ENCODE assay signal across 11 mouse cellular contexts in genomic region chr9:44398551-44398950, GRCm38 (mm10). TPM values are rescaled to one million over a fixed set of nuclear protein-coding genes. Genes with fewer than 3 reads are reported as not detected.
DNase-seq lines count a peak whose midpoint lies in the region; ATAC-seq and TF ChIP-seq lines count a peak whose summit lies in the region.
"Had no signal": no experiment of that assay in that cellular context is flagged by ENCODE, and none has a peak within 500 bp of the region (broad histone marks: within the 10 kb centered on the region; RNA-seq: fewer than 3 reads in every experiment).

No protein-coding gene starts in this region.

- no peak for ATAC-seq in kidney, embryonic 15.5 days (replicated peaks; ENCODE audit: low FRiP score)
- no peak for ATAC-seq in embryonic facial prominence, embryonic 14.5 days (ENCODE audit: low read depth)
- no peak for ATAC-seq in hindbrain, postnatal 0 days
- no peak for ATAC-seq in neural tube, embryonic 12.5 days (ENCODE audit: low FRiP score, low read depth)

- H3K36me3 ChIP-seq in kidney, embryonic 15.5 days = peaks cover 45% of the 10 kb centered on the region
- peaks cover 39% of the 10 kb centered on the region for H3K36me3 ChIP-seq in embryonic facial prominence, embryonic 14.5 days (ENCODE audit: control insufficient read depth, insufficient read depth, low read length)
- peaks cover 31% of the 10 kb centered on the region for H3K36me3 ChIP-seq in hindbrain, postnatal 0 days (ENCODE audit: insufficient read depth, low read length)
- peaks cover 50% of the 10 kb centered on the region for H3K36me3 ChIP-seq in neural tube, embryonic 12.5 days

- DNase-seq in kidney, postnatal 10 days = no peak
- DNase-seq in embryonic facial prominence, embryonic 14.5 days (ENCODE audit: low spot score) = no peak
- DNase-seq in hindbrain, postnatal 0 days (ENCODE audit: low spot score) = no peak
- DNase-seq in retina, postnatal 1 day = no peak
- no peak for DNase-seq in right cerebral cortex, postnatal 25 days
- no peak for DNase-seq in MN1 (ENCODE audit: low spot score)
- DNase-seq: cerebellum, postnatal 10 days; left cerebral cortex, postnatal 4 days; right cerebral cortex, postnatal 4 days had no signal

- H3K4me1 ChIP-seq in kidney, embryonic 15.5 days = peaks cover 34% of the 10 kb centered on the region
- H3K4me1 ChIP-seq in embryonic facial prominence, embryonic 14.5 days (ENCODE audit: control insufficient read depth, insufficient read depth, low read length) = peaks cover 11% of the 10 kb centered on the region; the same call in 1 of the 2 replicates
- no peaks in the 10 kb centered on the region for H3K4me1 ChIP-seq in hindbrain, postnatal 0 days (ENCODE audit: insufficient read depth, low read length)
- peaks cover 22% of the 10 kb centered on the region for H3K4me1 ChIP-seq in neural tube, embryonic 12.5 days

- peak overlapping the region; percentile 93 for H3K27ac ChIP-seq in kidney, embryonic 15.5 days
- H3K27ac ChIP-seq in embryonic facial prominence, embryonic 14.5 days (replicated peaks; ENCODE audit: low read depth, low read length) = no peak overlapping the region
- H3K27ac ChIP-seq in hindbrain, postnatal 0 days = peak overlapping the region; percentile 85; the same call in 1 of the 2 replicates
- H3K27ac ChIP-seq in neural tube, embryonic 12.5 days = peak overlapping the region; percentile 59; the same call in 1 of the 2 replicates

- H3K4me2 ChIP-seq in kidney, embryonic 15.5 days = peak overlapping the region; percentile 94
- H3K4me2 ChIP-seq in embryonic facial prominence, embryonic 14.5 days (ENCODE audit: low read depth, low read length) = peak overlapping the region; percentile 96; the same call in 1 of the 2 replicates
- H3K4me2 ChIP-seq in hindbrain, postnatal 0 days (ENCODE audit: low read depth, low read length) = peak overlapping the region; percentile 95
- H3K4me2 ChIP-seq in neural tube, embryonic 12.5 days (replicated peaks) = peak overlapping the region; percentile 95

- peak overlapping the region; percentile 70 for H3K4me3 ChIP-seq in kidney, embryonic 15.5 days (replicated peaks)
- H3K4me3 ChIP-seq in embryonic facial prominence, embryonic 14.5 days (ENCODE audit: low read depth, low read length) = no peak overlapping the region
- no peak overlapping the region for H3K4me3 ChIP-seq in hindbrain, postnatal 0 days (ENCODE audit: low read length)
- H3K4me3 ChIP-seq in neural tube, embryonic 12.5 days = peak overlapping the region; percentile 70

- H3K9ac ChIP-seq in kidney, embryonic 15.5 days = peak overlapping the region; percentile 24; the same call in 1 of the 2 replicates
- peak overlapping the region; percentile 75; the same call in 1 of the 2 replicates for H3K9ac ChIP-seq in embryonic facial prominence, embryonic 14.5 days (ENCODE audit: low read depth, low read length)
- no peak overlapping the region for H3K9ac ChIP-seq in hindbrain, postnatal 0 days (replicated peaks; ENCODE audit: low read length)
- H3K9ac ChIP-seq in neural tube, embryonic 12.5 days = peak overlapping the region; percentile 83

- WGBS in kidney, embryonic 15.5 days = 71% methylated on average over 9 of the region's 9 CpGs
- 83% methylated on average over 9 of the region's 9 CpGs for WGBS in embryonic facial prominence, embryonic 14.5 days
- WGBS in hindbrain, postnatal 0 days = 80% methylated on average over 9 of the region's 9 CpGs
- 81% methylated on average over 9 of the region's 9 CpGs for WGBS in neural tube, embryonic 12.5 days

- TF ChIP-seq CTCF in hindbrain, postnatal 0 days (IDR thresholded peaks at IDR 0.05; ENCODE audit: low read depth) = no peak

- no peaks in the 10 kb centered on the region for H3K9me3 ChIP-seq in kidney, embryonic 15.5 days (replicated peaks)
- no peaks in the 10 kb centered on the region for H3K9me3 ChIP-seq in embryonic facial prominence, embryonic 14.5 days (ENCODE audit: control insufficient read depth, low read length)
- no peaks in the 10 kb centered on the region for H3K9me3 ChIP-seq in hindbrain, postnatal 0 days (ENCODE audit: low read length)
- H3K9me3 ChIP-seq in neural tube, embryonic 12.5 days = no peaks in the 10 kb centered on the region

- no peaks in the 10 kb centered on the region for H3K27me3 ChIP-seq in kidney, embryonic 15.5 days
- no peaks in the 10 kb centered on the region for H3K27me3 ChIP-seq in embryonic facial prominence, embryonic 14.5 days (replicated peaks; ENCODE audit: control insufficient read depth, insufficient read depth, low read length)
- no peaks in the 10 kb centered on the region for H3K27me3 ChIP-seq in hindbrain, postnatal 0 days (ENCODE audit: insufficient read depth, low read length)
- no peaks in the 10 kb centered on the region for H3K27me3 ChIP-seq in neural tube, embryonic 12.5 days (replicated peaks)

RNA-seq across cellular contexts. Expression of gene Slc37a4, which starts 1.9 kb away (rescaled TPM):
- polyA plus RNA-seq in kidney, embryonic 15.5 days (2015; fragmentation: Nextera tagmentation; extraction: Ambion mirVana) = 47.5 and 48.4 TPM in 2 replicates
- 19.0 and 20.1 TPM in 2 replicates for polyA plus RNA-seq in embryonic facial prominence, embryonic 14.5 days (2014; fragmentation: Nextera tagmentation; extraction: Ambion mirVana)
- total RNA-seq in hindbrain, postnatal 0 days (2014; rRNA removed) = 72.7 and 93.9 TPM in 2 replicates
- polyA plus RNA-seq in hindbrain, postnatal 0 days (2015; fragmentation: Nextera tagmentation; extraction: Ambion mirVana) = 40.2 and 40.3 TPM in 2 replicates
- polyA plus RNA-seq in neural tube, embryonic 12.5 days (2016; fragmentation: Nextera tagmentation; extraction: Ambion mirVana) = 44.1 and 45.5 TPM in 2 replicates

RNA-seq across cellular contexts. Expression of gene Rps25, which starts 8.4 kb away (rescaled TPM):
- polyA plus RNA-seq in kidney, embryonic 15.5 days (2015; fragmentation: Nextera tagmentation; extraction: Ambion mirVana) = 1,882 and 2,019 TPM in 2 replicates
- 2,445 and 2,627 TPM in 2 replicates for polyA plus RNA-seq in embryonic facial prominence, embryonic 14.5 days (2014; fragmentation: Nextera tagmentation; extraction: Ambion mirVana)
- 190 and 229 TPM in 2 replicates for total RNA-seq in hindbrain, postnatal 0 days (2014; rRNA removed)
- polyA plus RNA-seq in hindbrain, postnatal 0 days (2015; fragmentation: Nextera tagmentation; extraction: Ambion mirVana) = 1,650 and 1,709 TPM in 2 replicates
- 1,233 and 1,284 TPM in 2 replicates for polyA plus RNA-seq in neural tube, embryonic 12.5 days (2016; fragmentation: Nextera tagmentation; extraction: Ambion mirVana)

RNA-seq across cellular contexts. Expression of gene Trappc4, which starts 8.8 kb away (rescaled TPM):
- 135 and 138 TPM in 2 replicates for polyA plus RNA-seq in kidney, embryonic 15.5 days (2015; fragmentation: Nextera tagmentation; extraction: Ambion mirVana)
- 130 and 133 TPM in 2 replicates for polyA plus RNA-seq in embryonic facial prominence, embryonic 14.5 days (2014; fragmentation: Nextera tagmentation; extraction: Ambion mirVana)
- total RNA-seq in hindbrain, postnatal 0 days (2014; rRNA removed) = 108 and 120 TPM in 2 replicates
- polyA plus RNA-seq in hindbrain, postnatal 0 days (2015; fragmentation: Nextera tagmentation; extraction: Ambion mirVana) = 293 and 307 TPM in 2 replicates
- polyA plus RNA-seq in neural tube, embryonic 12.5 days (2016; fragmentation: Nextera tagmentation; extraction: Ambion mirVana) = 266 and 275 TPM in 2 replicates

RNA-seq across cellular contexts. Expression of gene Hyou1, which starts 19.3 kb away (rescaled TPM):
- polyA plus RNA-seq in kidney, embryonic 15.5 days (2015; fragmentation: Nextera tagmentation; extraction: Ambion mirVana) = 43.9 and 48.2 TPM in 2 replicates
- 29.6 and 30.0 TPM in 2 replicates for polyA plus RNA-seq in embryonic facial prominence, embryonic 14.5 days (2014; fragmentation: Nextera tagmentation; extraction: Ambion mirVana)
- total RNA-seq in hindbrain, postnatal 0 days (2014; rRNA removed) = 60.6 and 95.7 TPM in 2 replicates
- 15.5 and 17.4 TPM in 2 replicates for polyA plus RNA-seq in hindbrain, postnatal 0 days (2015; fragmentation: Nextera tagmentation; extraction: Ambion mirVana)
- 31.0 and 33.0 TPM in 2 replicates for polyA plus RNA-seq in neural tube, embryonic 12.5 days (2016; fragmentation: Nextera tagmentation; extraction: Ambion mirVana)

RNA-seq across cellular contexts. Expression of gene Ccdc84, which starts 19.8 kb away (rescaled TPM):
- polyA plus RNA-seq in kidney, embryonic 15.5 days (2015; fragmentation: Nextera tagmentation; extraction: Ambion mirVana) = 29.1 and 30.9 TPM in 2 replicates
- 19.4 and 23.6 TPM in 2 replicates for polyA plus RNA-seq in embryonic facial prominence, embryonic 14.5 days (2014; fragmentation: Nextera tagmentation; extraction: Ambion mirVana)
- total RNA-seq in hindbrain, postnatal 0 days (2014; rRNA removed) = 14.7 and 23.6 TPM in 2 replicates
- polyA plus RNA-seq in hindbrain, postnatal 0 days (2015; fragmentation: Nextera tagmentation; extraction: Ambion mirVana) = 26.0 and 31.1 TPM in 2 replicates
- 30.6 and 35.7 TPM in 2 replicates for polyA plus RNA-seq in neural tube, embryonic 12.5 days (2016; fragmentation: Nextera tagmentation; extraction: Ambion mirVana)

Comparison
In these comparisons a context has a peak if more than half of its experiments do, and no peak if none do; other contexts are left out.
1. H3K4me3 ChIP-seq: peak in kidney, embryonic 15.5 days (single experiment) and neural tube, embryonic 12.5 days (single experiment); none in embryonic facial prominence, embryonic 14.5 days (single experiment) and hindbrain, postnatal 0 days (single experiment).
2. Peak in every context shown above with its lines, with median percentiles within 50 percentile points of each other: H3K4me2 ChIP-seq.